Mouse (Mus musculus): ENCODE measurements around the gene Mrln. TPM values are rescaled to one million over a fixed set of nuclear protein-coding genes. Genes with fewer than 3 reads are reported as not detected.
A peak's percentile ranks its signal among the peaks of the same experiment; 100 is the strongest.

The Mrln gene
- total and polyA plus RNA-seq, 2 experiments from 2014 or later, result 1.3 to 1.9 TPM

DNA sequence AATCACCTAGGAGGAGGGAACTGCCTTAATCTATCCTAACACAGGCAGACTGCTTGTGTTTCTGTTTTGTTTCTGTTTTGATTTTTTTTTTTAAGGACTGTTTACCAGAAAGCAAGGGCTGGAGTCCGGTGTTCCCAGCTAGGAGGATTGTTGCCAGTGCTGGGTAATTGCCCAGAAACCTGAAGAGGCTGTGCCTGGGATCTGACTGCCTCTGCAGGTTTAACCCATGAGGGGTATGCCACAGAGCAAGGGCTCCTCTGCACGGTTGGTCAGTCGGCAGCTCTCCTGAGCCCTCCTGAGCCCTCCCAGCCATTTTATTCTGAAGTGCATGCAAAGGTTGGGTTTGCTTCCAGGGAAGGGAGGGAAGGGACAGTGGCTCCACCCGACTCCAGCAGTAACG lies 40.8 kb upstream of the Mrln start:
- DNase-seq (ENCODE audit: low spot score) (peak; percentile 45), ATAC-seq (ENCODE audit: low FRiP score) (no peak)
- Histone ChIP-seq H3K27me3 (ENCODE audit: insufficient read depth, low read length) (no peaks in the 10 kb centered on the region), H3K36me3 (ENCODE audit: insufficient read depth, low read length) (no peaks in the 10 kb centered on the region; the same call in 1 of the 2 replicates), H3K4me2 (ENCODE audit: low read depth, low read length, poor library complexity, severe bottlenecking) (no peak overlapping the region), H3K9me3 (ENCODE audit: low read length) (no peaks in the 10 kb centered on the region), H3K4me1 (ENCODE audit: insufficient read depth, low read length) (0 out of 2 replicates have a peak, but pooled peaks cover 4% of the 10 kb centered on the region), H3K4me3 (ENCODE audit: low read depth, low read length) (no peak overlapping the region), H3K27ac (ENCODE audit: low read depth, low read length) (no peak overlapping the region), H3K9ac (replicated peaks; ENCODE audit: low read length, poor library complexity, severe bottlenecking) (no peak overlapping the region)
- TF ChIP-seq CTCF (IDR thresholded peaks at IDR 0.05), result no peak
- whole genome bisulfite sequencing, result 51% methylated on average over 5 of the region's 5 CpGs

DNA sequence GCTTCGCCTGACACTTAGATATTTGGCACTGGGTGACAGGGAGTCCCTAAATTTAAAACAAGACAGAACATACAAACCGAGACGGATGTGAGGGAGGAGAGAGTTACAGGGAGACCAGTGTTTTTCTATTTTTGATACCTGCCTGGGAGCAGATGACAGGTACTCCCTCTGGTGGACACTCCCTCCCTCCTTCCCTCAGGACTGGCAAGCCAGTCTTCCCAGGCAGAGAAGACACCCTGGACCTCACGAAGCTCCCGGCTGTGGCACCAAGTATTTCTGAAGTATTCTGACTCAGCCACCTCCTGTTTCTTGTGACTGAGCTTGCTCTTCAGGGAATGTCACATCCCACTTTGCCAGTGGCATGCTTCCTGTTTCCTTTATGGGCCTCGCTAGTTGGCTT lies 38.6 kb upstream of the Mrln start:
- H3K9ac ChIP-seq (replicated peaks; ENCODE audit: low read length, poor library complexity, severe bottlenecking), result no peak overlapping the region
- peak; percentile 47 for TF ChIP-seq CTCF (IDR thresholded peaks at IDR 0.05)
- H3K27ac ChIP-seq (ENCODE audit: low read depth, low read length), result no peak overlapping the region
- 72% methylated on average over 6 of the region's 6 CpGs for WGBS
- no peak overlapping the region for H3K4me2 ChIP-seq (ENCODE audit: low read depth, low read length, poor library complexity, severe bottlenecking)
- H3K4me3 ChIP-seq (ENCODE audit: low read depth, low read length), result no peak overlapping the region
- H3K4me1 ChIP-seq (ENCODE audit: insufficient read depth, low read length), result 0 out of 2 replicates have a peak, but pooled peaks cover 4% of the 10 kb centered on the region
- no peaks in the 10 kb centered on the region for H3K9me3 ChIP-seq (ENCODE audit: low read length)
- DNase-seq (ENCODE audit: low spot score) (no peak), ATAC-seq (ENCODE audit: low FRiP score) (no peak)
- no peaks in the 10 kb centered on the region for H3K27me3 ChIP-seq (ENCODE audit: insufficient read depth, low read length)
- H3K36me3 ChIP-seq (ENCODE audit: insufficient read depth, low read length), result peaks cover 6% of the 10 kb centered on the region; the same call in 1 of the 2 replicates

DNA sequence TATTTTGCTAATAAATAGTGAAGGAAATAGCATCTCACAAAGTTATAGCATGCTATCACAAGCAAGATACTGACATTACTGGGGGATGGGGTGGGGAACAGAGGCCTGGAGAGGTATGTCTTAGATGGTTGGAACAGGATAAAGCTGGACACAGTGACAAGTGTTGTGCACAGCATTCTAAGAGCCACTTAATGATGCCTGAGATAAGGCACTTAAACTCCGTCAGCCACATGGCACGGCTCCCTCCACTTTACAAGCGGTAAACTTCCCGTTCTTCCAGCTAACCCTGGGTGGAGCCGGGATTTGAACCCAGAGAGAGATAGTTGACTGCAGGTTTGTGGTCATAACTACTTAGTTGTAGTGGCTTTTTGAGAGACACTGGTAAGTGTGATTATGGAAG lies 38.0 kb upstream of the Mrln start:
- WGBS, result 95% methylated on average over 5 of the region's 5 CpGs
- Histone ChIP-seq H3K4me3 (ENCODE audit: low read depth, low read length) (no peak overlapping the region), H3K4me1 (ENCODE audit: insufficient read depth, low read length) (0 out of 2 replicates have a peak, but pooled peaks cover 4% of the 10 kb centered on the region), H3K9me3 (ENCODE audit: low read length) (no peaks in the 10 kb centered on the region), H3K36me3 (ENCODE audit: insufficient read depth, low read length) (peaks cover 6% of the 10 kb centered on the region; the same call in 1 of the 2 replicates), H3K27ac (ENCODE audit: low read depth, low read length) (no peak overlapping the region), H3K27me3 (ENCODE audit: insufficient read depth, low read length) (no peaks in the 10 kb centered on the region), H3K4me2 (ENCODE audit: low read depth, low read length, poor library complexity, severe bottlenecking) (no peak overlapping the region), H3K9ac (replicated peaks; ENCODE audit: low read length, poor library complexity, severe bottlenecking) (no peak overlapping the region)
- no peak for ATAC-seq (ENCODE audit: low FRiP score)
- TF ChIP-seq CTCF (IDR thresholded peaks at IDR 0.05), result no peak
- DNase-seq (ENCODE audit: low spot score), result no peak

DNA sequence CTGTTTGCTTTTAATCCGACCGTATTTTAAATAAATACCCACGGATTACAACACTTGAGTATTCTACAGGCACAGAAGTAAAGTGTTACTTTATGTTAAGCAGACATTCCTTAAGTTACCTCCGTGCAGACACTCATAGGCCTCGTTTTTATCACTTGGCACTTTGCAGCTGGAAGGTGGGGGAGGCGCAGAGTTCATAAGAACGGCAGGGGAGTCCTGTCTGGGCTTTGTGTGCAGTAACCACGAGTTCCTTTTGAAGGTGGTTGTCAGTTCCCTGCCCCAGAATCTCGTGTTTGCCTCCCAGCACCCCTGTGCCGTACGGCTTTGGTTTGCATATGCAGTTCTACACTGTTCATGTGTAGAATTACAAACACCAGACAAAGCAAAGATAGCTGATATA lies 36.8 kb upstream of the Mrln start:
- 68% methylated on average over 11 of the region's 11 CpGs for WGBS
- ATAC-seq (ENCODE audit: low FRiP score), result no peak

DNA sequence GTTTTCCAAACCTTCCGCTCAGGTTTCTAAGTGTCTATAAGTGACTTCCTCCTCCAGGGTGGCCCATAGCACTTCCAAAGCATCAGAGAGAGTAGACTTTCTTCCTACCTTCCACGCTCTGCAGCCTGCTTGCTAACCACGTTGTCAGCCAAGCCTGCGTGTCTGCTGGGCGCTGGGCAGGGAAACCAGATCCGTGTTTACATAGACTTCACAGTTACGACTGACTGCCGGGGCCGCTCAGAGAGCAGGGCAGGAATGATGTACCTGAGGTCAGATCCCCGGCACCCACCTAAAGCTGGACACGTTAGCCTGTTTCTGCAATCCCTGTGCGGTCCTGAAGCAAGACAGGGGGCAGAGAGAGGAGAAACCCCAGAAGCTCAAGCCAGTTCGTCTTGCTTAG lies 36.1 kb upstream of the Mrln start:
- Histone ChIP-seq H3K4me2 (ENCODE audit: low read depth, low read length, poor library complexity, severe bottlenecking) (no peak overlapping the region), H3K9me3 (ENCODE audit: low read length) (no peaks in the 10 kb centered on the region), H3K36me3 (ENCODE audit: insufficient read depth, low read length) (peaks cover 8% of the 10 kb centered on the region; the same call in 1 of the 2 replicates), H3K27me3 (ENCODE audit: insufficient read depth, low read length) (no peaks in the 10 kb centered on the region), H3K4me3 (ENCODE audit: low read depth, low read length) (no peak overlapping the region), H3K4me1 (ENCODE audit: insufficient read depth, low read length) (0 out of 2 replicates have a peak, but pooled peaks cover 4% of the 10 kb centered on the region), H3K27ac (ENCODE audit: low read depth, low read length) (no peak overlapping the region; the same call in 1 of the 2 replicates), H3K9ac (replicated peaks; ENCODE audit: low read length, poor library complexity, severe bottlenecking) (no peak overlapping the region)
- WGBS, result 87% methylated on average over 13 of the region's 13 CpGs
- ATAC-seq (ENCODE audit: low FRiP score), result no peak
- no peak for DNase-seq (ENCODE audit: low spot score)
- TF ChIP-seq CTCF (IDR thresholded peaks at IDR 0.05), result no peak

More for the DNA sequence above, 36.8 kb upstream of the Mrln start:
- Histone ChIP-seq H3K4me3 (ENCODE audit: low read depth, low read length) (no peak overlapping the region), H3K27ac (ENCODE audit: low read depth, low read length) (no peak overlapping the region), H3K4me2 (ENCODE audit: low read depth, low read length, poor library complexity, severe bottlenecking) (no peak overlapping the region), H3K36me3 (ENCODE audit: insufficient read depth, low read length) (peaks cover 6% of the 10 kb centered on the region; the same call in 1 of the 2 replicates), H3K9ac (replicated peaks; ENCODE audit: low read length, poor library complexity, severe bottlenecking) (no peak overlapping the region), H3K27me3 (ENCODE audit: insufficient read depth, low read length) (no peaks in the 10 kb centered on the region), H3K9me3 (ENCODE audit: low read length) (no peaks in the 10 kb centered on the region), H3K4me1 (ENCODE audit: insufficient read depth, low read length) (0 out of 2 replicates have a peak, but pooled peaks cover 4% of the 10 kb centered on the region)
- DNase-seq (ENCODE audit: low spot score), result no peak
- no peak for TF ChIP-seq CTCF (IDR thresholded peaks at IDR 0.05)

DNA sequence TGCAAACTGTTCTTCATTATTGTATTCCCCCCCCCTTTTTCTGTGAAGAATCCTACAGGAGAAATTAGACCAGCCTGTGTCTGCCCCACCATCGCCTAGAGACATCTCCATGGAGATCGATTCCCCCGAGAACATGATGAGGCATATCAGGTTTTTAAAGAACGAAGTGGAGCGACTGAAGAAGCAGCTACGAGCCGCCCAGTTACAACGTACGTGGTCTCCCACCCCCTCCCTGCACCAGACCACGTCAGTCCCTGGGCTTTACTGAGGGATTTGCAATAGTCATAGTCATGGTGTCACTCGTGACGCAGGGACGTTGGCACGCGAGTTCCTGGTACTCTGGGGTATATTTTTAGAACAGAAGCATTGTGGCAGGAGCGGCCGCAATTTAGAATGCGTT lies 35.4 kb upstream of the Mrln start:
- Histone ChIP-seq H3K4me2 (ENCODE audit: low read depth, low read length, poor library complexity, severe bottlenecking) (no peak overlapping the region), H3K9ac (replicated peaks; ENCODE audit: low read length, poor library complexity, severe bottlenecking) (no peak overlapping the region), H3K4me1 (ENCODE audit: insufficient read depth, low read length) (no peaks in the 10 kb centered on the region), H3K27ac (ENCODE audit: low read depth, low read length) (no peak overlapping the region), H3K4me3 (ENCODE audit: low read depth, low read length) (no peak overlapping the region), H3K27me3 (ENCODE audit: insufficient read depth, low read length) (no peaks in the 10 kb centered on the region), H3K36me3 (ENCODE audit: insufficient read depth, low read length) (peaks cover 8% of the 10 kb centered on the region; the same call in 1 of the 2 replicates), H3K9me3 (ENCODE audit: low read length) (no peaks in the 10 kb centered on the region)
- DNase-seq (ENCODE audit: low spot score) (peak; percentile 51), ATAC-seq (ENCODE audit: low FRiP score) (peak; percentile 50; the same call in 1 of the 2 replicates)
- no peak for TF ChIP-seq CTCF (IDR thresholded peaks at IDR 0.05)
- 49% methylated on average over 18 of the region's 18 CpGs for WGBS

All from midbrain, postnatal 0 days (tissue).